Mouse (Mus musculus) midbrain, embryonic 13.5 days (tissue): Measurements from ENCODE around the gene Fignl2. TPM values are rescaled to one million over a fixed set of nuclear protein-coding genes. Genes with fewer than 3 reads are reported as not detected.
"Not testable (repeated sequence)": the region's sequence is repeated elsewhere in the genome, so short reads cannot be mapped to it uniquely, and the experiment has no call there.

Experiments used
- ATAC-seq: fragments of 200-750 bp; cut with Nextera tagmentation; 2 replicates; pipeline ENCODE4 v1.8.0; 2017; ENCODE audit warnings: mild to moderate bottlenecking, moderate TSS enrichment, moderate library complexity
- H3K27ac ChIP-seq: fragments of 300-500 bp; sonication (generic); 2 replicates; pipeline ENCODE4 v1.5.1; 2015; ENCODE audit warnings: inconsistent platforms, mild to moderate bottlenecking, moderate library complexity
- H3K27me3 ChIP-seq: fragments of 300-500 bp; sonication (generic); 2 replicates; pipeline ENCODE4 v1.6.1; 2015; ENCODE audit warnings: mild to moderate bottlenecking, inconsistent platforms
- H3K36me3 ChIP-seq: fragments of 300-500 bp; sonication (generic); 2 replicates; pipeline ENCODE4 v1.6.1; 2015; ENCODE audit warnings: mild to moderate bottlenecking, inconsistent platforms
- H3K4me1 ChIP-seq: fragments of 300-500 bp; sonication (generic); replicated peaks from 2 replicates; pipeline ENCODE4 v1.6.1; 2015; ENCODE audit warnings: inconsistent platforms
- H3K4me2 ChIP-seq: fragments of 300-500 bp; sonication (generic); replicated peaks from 2 replicates; pipeline ENCODE4 v1.6.1; 2015; ENCODE audit warnings: moderate library complexity, mild to moderate bottlenecking, inconsistent platforms
- H3K4me3 ChIP-seq: fragments of 300-500 bp; sonication (generic); replicated peaks from 2 replicates; pipeline ENCODE4 v1.5.1; 2015; ENCODE audit warnings: mild to moderate bottlenecking, inconsistent platforms
- H3K9ac ChIP-seq: fragments of 300-500 bp; sonication (generic); replicated peaks from 2 replicates; pipeline ENCODE4 v1.6.1; 2015; ENCODE audit warnings: mild to moderate bottlenecking, inconsistent platforms
- H3K9me3 ChIP-seq: fragments of 300-500 bp; sonication (generic); 2 replicates; pipeline ENCODE4 v1.6.1; 2016; ENCODE audit warnings: mild to moderate bottlenecking, inconsistent platforms
- WGBS: fragments of 180-500 bp; shearing (Covaris S2); methylation state at CpG from one replicate; pipeline ENCODE4 v1.1.7; 2015; 5-methylcytosine and 5-hydroxymethylcytosine counted together
- polyA plus RNA-seq: library from polyadenylated mRNA; unstranded; fragments of >200 nt; fragmentation: Nextera tagmentation; extraction: Ambion mirVana; gene quantifications from 2 replicates; pipeline ENCODE4 v1.2.1, GENCODE M21; 2015

The Fignl2 gene
- polyA plus RNA-seq: 0.11 and 0.15 TPM in 2 replicates

- under 1% methylated on average over 66 of the region's 96 CpGs for WGBS
- Histone ChIP-seq H3K27ac (peak within 1 kb of the TSS; percentile 83), H3K9me3 (no peaks in the 10 kb centered on the region), H3K36me3 (no peaks in the 10 kb centered on the region), H3K4me2 (peak within 1 kb of the TSS; percentile 84), H3K9ac (peak within 1 kb of the TSS; percentile 77), H3K27me3 (peaks cover 15% of the 10 kb centered on the region), H3K4me1 (peaks cover 52% of the 10 kb centered on the region), H3K4me3 (peak within 1 kb of the TSS; percentile 65)
- ATAC-seq: peak; percentile 22
Measured at GRCm38 (mm10) chr15:101077813-101078730, at the start of gene Fignl2. Gene Fignl2 (minus strand): TSS chr15:101078567.

GRCm38 (mm10) chr15:101126876-101127544, 48.6 kb upstream of the Fignl2 start:
- peaks cover 19% of the 10 kb centered on the region for H3K4me1 ChIP-seq
- ATAC-seq: no peak
- peaks cover 58% of the 10 kb centered on the region for H3K27me3 ChIP-seq
- no peak overlapping the region for H3K4me2 ChIP-seq
- no peaks in the 10 kb centered on the region for H3K36me3 ChIP-seq
- 0 out of 2 replicates have a peak, but pooled peaks cover 4% of the 10 kb centered on the region for H3K9me3 ChIP-seq
- WGBS: 77% methylated on average over 12 of the region's 12 CpGs
- H3K9ac ChIP-seq: no peak overlapping the region
- H3K27ac ChIP-seq: no peak overlapping the region
- no peak overlapping the region for H3K4me3 ChIP-seq

GRCm38 (mm10) chr15:101125561-101125960, 47.2 kb upstream of the Fignl2 start:
- Histone ChIP-seq H3K27ac (no peak overlapping the region), H3K27me3 (peaks cover 49% of the 10 kb centered on the region), H3K4me1 (peaks cover 12% of the 10 kb centered on the region), H3K36me3 (no peaks in the 10 kb centered on the region), H3K4me2 (no peak overlapping the region), H3K4me3 (no peak overlapping the region), H3K9me3 (0 out of 2 replicates have a peak, but pooled peaks cover 4% of the 10 kb centered on the region), H3K9ac (no peak overlapping the region)
- ATAC-seq: no peak
- WGBS: 89% methylated on average over 6 of the region's 6 CpGs

GRCm38 (mm10) chr15:101123202-101123601, 44.8 kb upstream of the Fignl2 start:
- Histone ChIP-seq H3K4me3 (no peak overlapping the region), H3K27me3 (peaks cover 26% of the 10 kb centered on the region), H3K9me3 (0 out of 2 replicates have a peak, but pooled peaks cover 4% of the 10 kb centered on the region), H3K4me2 (no peak overlapping the region), H3K27ac (no peak overlapping the region), H3K36me3 (no peaks in the 10 kb centered on the region), H3K4me1 (peaks cover 2% of the 10 kb centered on the region; the same call in 1 of the 2 replicates), H3K9ac (no peak overlapping the region)
- WGBS: 38% methylated on average over 4 of the region's 4 CpGs
- no peak for ATAC-seq

- H3K9ac ChIP-seq: no peak overlapping the region
- WGBS: 39% methylated on average over 2 of the region's 2 CpGs
- peaks cover 16% of the 10 kb centered on the region for H3K27me3 ChIP-seq
- no peaks in the 10 kb centered on the region for H3K4me1 ChIP-seq
- ATAC-seq: no peak
- no peak overlapping the region for H3K27ac ChIP-seq
- 0 out of 2 replicates have a peak, but pooled peaks cover 4% of the 10 kb centered on the region for H3K9me3 ChIP-seq
- H3K4me3 ChIP-seq: no peak overlapping the region
- H3K36me3 ChIP-seq: no peaks in the 10 kb centered on the region
- H3K4me2 ChIP-seq: no peak overlapping the region
Measured at GRCm38 (mm10) chr15:101122290-101122589, 43.9 kb upstream of the Fignl2 start.

GRCm38 (mm10) chr15:101121411-101122289, 43.3 kb upstream of the Fignl2 start:
- WGBS: 72% methylated on average over 9 of the region's 9 CpGs
- no peak overlapping the region for H3K4me2 ChIP-seq
- no peak overlapping the region for H3K4me3 ChIP-seq
- H3K9ac ChIP-seq: no peak overlapping the region
- H3K9me3 ChIP-seq: 0 out of 2 replicates have a peak, but pooled peaks cover 4% of the 10 kb centered on the region
- no peak for ATAC-seq
- no peaks in the 10 kb centered on the region for H3K36me3 ChIP-seq
- H3K27ac ChIP-seq: no peak overlapping the region
- H3K4me1 ChIP-seq: no peaks in the 10 kb centered on the region
- H3K27me3 ChIP-seq: peaks cover 10% of the 10 kb centered on the region

GRCm38 (mm10) chr15:101118399-101119125, 40.2 kb upstream of the Fignl2 start:
- no peak overlapping the region for H3K4me3 ChIP-seq
- ATAC-seq: 0 out of 2 replicates have a peak, but pooled peaks have one; percentile 11
- no peaks in the 10 kb centered on the region for H3K36me3 ChIP-seq
- peaks cover 5% of the 10 kb centered on the region for H3K27me3 ChIP-seq
- no peak overlapping the region for H3K4me2 ChIP-seq
- H3K27ac ChIP-seq: no peak overlapping the region
- no peaks in the 10 kb centered on the region for H3K4me1 ChIP-seq
- H3K9me3 ChIP-seq: no peaks in the 10 kb centered on the region
- 61% methylated on average over 14 of the region's 14 CpGs for WGBS
- no peak overlapping the region for H3K9ac ChIP-seq

GRCm38 (mm10) chr15:101115511-101116110, 37.2 kb upstream of the Fignl2 start, which contains the start of gene Ankrd33:
Gene Ankrd33 (plus strand): TSS chr15:101115755.
- H3K4me2 ChIP-seq: no peak within 1 kb of the TSS
- no peak within 1 kb of the TSS for H3K9ac ChIP-seq
- no peaks in the 10 kb centered on the region for H3K9me3 ChIP-seq
- H3K4me3 ChIP-seq: no peak within 1 kb of the TSS
- 78% methylated on average over 5 of the region's 5 CpGs for WGBS
- no peaks in the 10 kb centered on the region for H3K36me3 ChIP-seq
- no peak for ATAC-seq
- no peak within 1 kb of the TSS for H3K27ac ChIP-seq
- no peaks in the 10 kb centered on the region for H3K4me1 ChIP-seq
- peaks cover 3% of the 10 kb centered on the region for H3K27me3 ChIP-seq

GRCm38 (mm10) chr15:101113778-101114177, 35.4 kb upstream of the Fignl2 start:
- not testable (repeated sequence) for H3K4me1 ChIP-seq, H3K27ac ChIP-seq, H3K27me3 ChIP-seq, H3K4me3 ChIP-seq, ATAC-seq, H3K36me3 ChIP-seq, H3K9me3 ChIP-seq, H3K4me2 ChIP-seq, H3K9ac ChIP-seq
- 87% methylated on average over 2 of the region's 2 CpGs for WGBS

- no peak for ATAC-seq
- H3K4me3 ChIP-seq: no peak overlapping the region
- H3K9me3 ChIP-seq: no peaks in the 10 kb centered on the region
- 77% methylated on average over 8 of the region's 8 CpGs for WGBS
- H3K4me2 ChIP-seq: no peak overlapping the region
- H3K4me1 ChIP-seq: no peaks in the 10 kb centered on the region
- H3K27me3 ChIP-seq: peaks cover 7% of the 10 kb centered on the region; the same call in 1 of the 2 replicates
- H3K36me3 ChIP-seq: no peaks in the 10 kb centered on the region
- no peak overlapping the region for H3K27ac ChIP-seq
- no peak overlapping the region for H3K9ac ChIP-seq
Measured at GRCm38 (mm10) chr15:101113176-101113575, 34.8 kb upstream of the Fignl2 start.
